Mouse (Mus musculus): Measurements from ENCODE around the gene Mettl27. TPM values are rescaled to one million over a fixed set of nuclear protein-coding genes. Genes with fewer than 3 reads are reported as not detected.
A peak's percentile ranks its signal among the peaks of the same experiment; 100 is the strongest.

Gene Mettl27
- polyA plus RNA-seq, 1 experiment from 2014 or later, result 17.3 TPM

GRCm38 (mm10) chr5:134892717-134893116, 39.5 kb upstream of the Mettl27 start:
- DNase-seq, result no peak
- WGBS (ENCODE audit: insufficient replicate concordance), result 73% methylated on average over 5 of the region's 5 CpGs
- Histone ChIP-seq H3K4me1 (ENCODE audit: insufficient read depth) (no peaks in the 10 kb centered on the region), H3K4me3 (ENCODE audit: low read depth, low read length) (no peak overlapping the region), H3K4me2 (ENCODE audit: low read depth, low read length) (no peak overlapping the region), H3K36me3 (replicated peaks; ENCODE audit: insufficient read depth, low read length) (no peaks in the 10 kb centered on the region), H3K27ac (ENCODE audit: low read depth) (no peak overlapping the region), H3K27me3 (ENCODE audit: insufficient read depth, low read length) (no peaks in the 10 kb centered on the region), H3K9me3 (ENCODE audit: low read length) (no peaks in the 10 kb centered on the region), H3K9ac (replicated peaks) (no peak overlapping the region)
- ATAC-seq, result no peak
- TF ChIP-seq CTCF (IDR thresholded peaks at IDR 0.05; ENCODE audit: low read depth) (peak; percentile 37), EP300 (IDR thresholded peaks at IDR 0.05; ENCODE audit: low read depth) (no peak)

GRCm38 (mm10) chr5:134895291-134895690, 36.9 kb upstream of the Mettl27 start:
- Histone ChIP-seq H3K4me3 (ENCODE audit: low read depth, low read length) (no peak overlapping the region), H3K4me2 (ENCODE audit: low read depth, low read length) (no peak overlapping the region), H3K27me3 (ENCODE audit: insufficient read depth, low read length) (no peaks in the 10 kb centered on the region), H3K9me3 (ENCODE audit: low read length) (no peaks in the 10 kb centered on the region), H3K9ac (replicated peaks) (no peak overlapping the region), H3K36me3 (replicated peaks; ENCODE audit: insufficient read depth, low read length) (no peaks in the 10 kb centered on the region), H3K4me1 (ENCODE audit: insufficient read depth) (no peaks in the 10 kb centered on the region), H3K27ac (ENCODE audit: low read depth) (no peak overlapping the region)
- DNase-seq, result no peak
- 77% methylated on average over 8 of the region's 8 CpGs for WGBS (ENCODE audit: insufficient replicate concordance)
- TF ChIP-seq CTCF (IDR thresholded peaks at IDR 0.05; ENCODE audit: low read depth), result no peak
- no peak for TF ChIP-seq EP300 (IDR thresholded peaks at IDR 0.05; ENCODE audit: low read depth)
- no peak for ATAC-seq

- Histone ChIP-seq H3K9me3 (ENCODE audit: low read length) (no peaks in the 10 kb centered on the region), H3K36me3 (replicated peaks; ENCODE audit: insufficient read depth, low read length) (no peaks in the 10 kb centered on the region), H3K4me3 (ENCODE audit: low read depth, low read length) (no peak overlapping the region), H3K27ac (ENCODE audit: low read depth) (no peak overlapping the region), H3K4me1 (ENCODE audit: insufficient read depth) (no peaks in the 10 kb centered on the region), H3K4me2 (ENCODE audit: low read depth, low read length) (no peak overlapping the region), H3K9ac (replicated peaks) (no peak overlapping the region), H3K27me3 (ENCODE audit: insufficient read depth, low read length) (no peaks in the 10 kb centered on the region)
- ATAC-seq (no peak), DNase-seq (no peak)
- WGBS (ENCODE audit: insufficient replicate concordance), result 68% methylated on average over 8 of the region's 8 CpGs
- TF ChIP-seq EP300 (IDR thresholded peaks at IDR 0.05; ENCODE audit: low read depth) (no peak), CTCF (IDR thresholded peaks at IDR 0.05; ENCODE audit: low read depth) (no peak)
Measured at GRCm38 (mm10) chr5:134896965-134897364, 35.2 kb upstream of the Mettl27 start.

GRCm38 (mm10) chr5:134897596-134897995, 34.6 kb upstream of the Mettl27 start:
- DNase-seq (no peak), ATAC-seq (no peak)
- H3K4me1 ChIP-seq (ENCODE audit: insufficient read depth), result no peaks in the 10 kb centered on the region
- H3K27ac ChIP-seq (ENCODE audit: low read depth), result no peak overlapping the region
- no peak for TF ChIP-seq EP300 (IDR thresholded peaks at IDR 0.05; ENCODE audit: low read depth)
- no peak for TF ChIP-seq CTCF (IDR thresholded peaks at IDR 0.05; ENCODE audit: low read depth)
- 78% methylated on average over 17 of the region's 17 CpGs for WGBS (ENCODE audit: insufficient replicate concordance)
- H3K4me3 ChIP-seq (ENCODE audit: low read depth, low read length), result no peak overlapping the region
- no peaks in the 10 kb centered on the region for H3K27me3 ChIP-seq (ENCODE audit: insufficient read depth, low read length)
- H3K9ac ChIP-seq (replicated peaks), result no peak overlapping the region
- no peaks in the 10 kb centered on the region for H3K9me3 ChIP-seq (ENCODE audit: low read length)
- H3K4me2 ChIP-seq (ENCODE audit: low read depth, low read length), result no peak overlapping the region
- no peaks in the 10 kb centered on the region for H3K36me3 ChIP-seq (replicated peaks; ENCODE audit: insufficient read depth, low read length)

GRCm38 (mm10) chr5:134901012-134901643, 31.0 kb upstream of the Mettl27 start:
- Histone ChIP-seq H3K27me3 (ENCODE audit: insufficient read depth, low read length) (no peaks in the 10 kb centered on the region), H3K4me1 (ENCODE audit: insufficient read depth) (no peaks in the 10 kb centered on the region), H3K9ac (replicated peaks) (no peak overlapping the region), H3K4me2 (ENCODE audit: low read depth, low read length) (no peak overlapping the region), H3K27ac (ENCODE audit: low read depth) (no peak overlapping the region), H3K9me3 (ENCODE audit: low read length) (no peaks in the 10 kb centered on the region), H3K4me3 (ENCODE audit: low read depth, low read length) (no peak overlapping the region), H3K36me3 (replicated peaks; ENCODE audit: insufficient read depth, low read length) (no peaks in the 10 kb centered on the region)
- 48% methylated on average over 12 of the region's 12 CpGs for WGBS (ENCODE audit: insufficient replicate concordance)
- DNase-seq (no peak), ATAC-seq (no peak)
- peak; percentile 61 for TF ChIP-seq CTCF (IDR thresholded peaks at IDR 0.05; ENCODE audit: low read depth)
- TF ChIP-seq EP300 (IDR thresholded peaks at IDR 0.05; ENCODE audit: low read depth), result no peak

- H3K27ac ChIP-seq (ENCODE audit: low read depth), result no peak overlapping the region
- DNase-seq (no peak), ATAC-seq (no peak)
- H3K4me3 ChIP-seq (ENCODE audit: low read depth, low read length), result no peak overlapping the region
- no peaks in the 10 kb centered on the region for H3K4me1 ChIP-seq (ENCODE audit: insufficient read depth)
- H3K9me3 ChIP-seq (ENCODE audit: low read length), result no peaks in the 10 kb centered on the region
- H3K27me3 ChIP-seq (ENCODE audit: insufficient read depth, low read length), result no peaks in the 10 kb centered on the region
- H3K9ac ChIP-seq (replicated peaks), result no peak overlapping the region
- TF ChIP-seq EP300 (IDR thresholded peaks at IDR 0.05; ENCODE audit: low read depth) (no peak), CTCF (IDR thresholded peaks at IDR 0.05; ENCODE audit: low read depth) (no peak)
- 65% methylated on average over 8 of the region's 8 CpGs for WGBS (ENCODE audit: insufficient replicate concordance)
- no peak overlapping the region for H3K4me2 ChIP-seq (ENCODE audit: low read depth, low read length)
- H3K36me3 ChIP-seq (replicated peaks; ENCODE audit: insufficient read depth, low read length), result no peaks in the 10 kb centered on the region
Measured at GRCm38 (mm10) chr5:134901644-134902027, 30.5 kb upstream of the Mettl27 start.
